Mouse (Mus musculus): ENCODE results near the gene Stard13. TPM values are rescaled to one million over a fixed set of nuclear protein-coding genes. Genes with fewer than 3 reads are reported as not detected.

The Stard13 gene
- polyA plus RNA-seq, 1 experiment, result 57.3 TPM

DNA sequence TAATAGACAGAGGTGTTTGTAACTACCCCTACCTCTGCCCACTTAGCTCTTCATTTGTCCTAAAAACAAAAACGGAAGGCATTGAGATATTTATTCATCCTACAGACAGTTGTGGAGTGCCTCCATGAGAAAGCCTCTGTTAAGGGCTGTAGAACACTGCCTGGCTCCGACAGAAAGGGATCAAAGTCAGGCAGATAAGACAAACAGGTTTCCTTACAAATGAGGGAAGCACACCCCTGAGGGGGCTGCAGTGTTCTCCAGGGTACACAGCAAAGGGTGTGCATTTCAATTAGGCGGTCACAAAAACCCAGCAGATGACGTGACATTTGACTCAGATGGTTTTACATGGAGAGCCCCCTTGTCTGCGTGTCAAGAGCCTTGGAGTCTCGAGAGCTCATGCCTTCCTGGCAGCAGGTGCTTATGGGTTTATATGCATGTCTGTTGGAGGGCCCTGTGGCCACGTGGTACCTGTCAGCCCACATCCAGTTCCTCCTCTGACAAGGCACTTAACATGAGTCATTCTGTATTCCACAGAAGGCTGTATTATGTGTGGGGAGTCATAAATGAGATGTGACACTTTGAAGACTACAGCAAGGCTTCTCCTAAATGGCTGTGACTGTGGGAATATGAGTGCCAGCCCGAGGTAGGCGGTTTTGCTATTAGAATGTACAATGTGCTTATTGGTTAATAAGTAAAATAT, 129.1 kb downstream of the Stard13 start:
- no peak overlapping the region for H3K4me3 ChIP-seq (replicated peaks; ENCODE audit: extremely low read depth, low read depth, low read length)
- peak; percentile 47 for DNase-seq
- WGBS, result 56% methylated on average over 9 of the region's 9 CpGs
- TF ChIP-seq POLR2A (IDR thresholded peaks at IDR 0.05; ENCODE audit: borderline replicate concordance, extremely low read depth, low read depth, low read length), result no peak
- TF ChIP-seq CTCF (IDR thresholded peaks at IDR 0.05; ENCODE audit: insufficient read depth, low read length), result no peak
- peaks cover 14% of the 10 kb centered on the region for H3K4me1 ChIP-seq (ENCODE audit: control insufficient read depth, insufficient read depth, low read length)

DNA sequence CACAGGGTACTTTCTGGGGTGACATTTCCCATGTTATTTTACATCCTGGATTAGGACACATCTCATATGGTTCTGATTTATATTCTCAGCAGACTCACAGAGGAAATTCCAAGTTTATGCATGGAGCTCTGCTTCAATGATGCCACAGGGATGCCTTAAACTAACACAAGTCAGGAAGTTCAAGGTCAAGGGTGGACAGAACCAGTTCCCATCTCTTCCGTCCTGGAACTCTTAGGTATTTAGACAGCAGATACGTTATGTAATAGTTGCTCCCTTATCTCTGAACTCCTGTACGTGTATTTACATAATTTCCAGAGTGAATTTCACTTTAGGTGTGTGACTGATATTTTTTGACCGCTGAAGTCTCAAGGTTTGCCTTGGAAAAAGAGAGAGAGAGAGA, 130.4 kb downstream of the Stard13 start:
- no peak for DNase-seq
- TF ChIP-seq POLR2A (IDR thresholded peaks at IDR 0.05; ENCODE audit: borderline replicate concordance, extremely low read depth, low read depth, low read length), result no peak
- no peak for TF ChIP-seq CTCF (IDR thresholded peaks at IDR 0.05; ENCODE audit: insufficient read depth, low read length)
- WGBS, result 32% methylated on average over 4 of the region's 4 CpGs
- peaks cover 12% of the 10 kb centered on the region for H3K4me1 ChIP-seq (ENCODE audit: control insufficient read depth, insufficient read depth, low read length)
- H3K4me3 ChIP-seq (replicated peaks; ENCODE audit: extremely low read depth, low read depth, low read length), result no peak overlapping the region

DNA sequence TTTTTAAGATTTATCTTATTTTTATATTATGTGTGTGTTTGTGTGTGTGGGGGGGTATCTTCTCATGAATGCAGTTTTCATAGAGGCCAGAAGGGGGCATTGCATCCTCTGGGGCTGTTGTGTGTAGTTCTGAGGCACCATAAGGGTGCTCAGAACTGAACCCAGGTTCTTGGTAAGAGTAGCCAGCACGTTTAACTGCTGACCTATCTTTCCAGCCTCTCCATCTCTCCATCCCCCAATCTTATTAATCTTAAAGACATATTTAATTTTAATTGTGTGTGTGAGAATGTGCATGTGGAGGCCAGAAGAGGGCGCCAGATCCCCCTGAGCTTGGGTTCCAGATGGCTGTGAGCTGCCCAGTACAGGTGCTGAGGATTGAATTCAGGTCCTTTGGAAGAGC, 131.4 kb downstream of the Stard13 start:
- Histone ChIP-seq H3K4me1 (ENCODE audit: control insufficient read depth, insufficient read depth, low read length) (peaks cover 7% of the 10 kb centered on the region), H3K4me3 (replicated peaks; ENCODE audit: extremely low read depth, low read depth, low read length) (no peak overlapping the region)
- TF ChIP-seq CTCF (IDR thresholded peaks at IDR 0.05; ENCODE audit: insufficient read depth, low read length), result no peak
- no peak for TF ChIP-seq POLR2A (IDR thresholded peaks at IDR 0.05; ENCODE audit: borderline replicate concordance, extremely low read depth, low read depth, low read length)
- no peak for DNase-seq
- WGBS, result 55% methylated on average over 2 of the region's 2 CpGs

DNA sequence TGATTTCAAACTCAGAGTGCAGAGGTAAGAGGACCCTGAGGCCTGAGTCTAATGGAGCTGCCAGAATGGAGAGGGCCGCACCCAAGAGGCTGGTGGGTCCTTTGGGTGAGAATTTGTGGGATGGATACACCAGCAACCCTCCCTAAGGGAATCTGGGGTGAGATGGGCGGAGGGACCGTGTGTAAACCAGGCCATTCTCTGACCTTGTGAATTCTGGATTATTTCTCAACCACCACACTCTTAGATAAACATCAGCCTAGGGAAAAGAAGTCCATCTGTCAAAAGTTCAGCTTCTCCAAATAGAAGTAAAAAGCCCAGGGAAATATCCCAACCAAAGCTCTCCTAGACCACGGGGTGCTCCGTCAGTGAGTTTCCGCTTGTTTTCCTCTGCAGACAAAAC, 137.6 kb downstream of the Stard13 start:
- no peak for DNase-seq
- TF ChIP-seq POLR2A (IDR thresholded peaks at IDR 0.05; ENCODE audit: borderline replicate concordance, extremely low read depth, low read depth, low read length) (no peak), CTCF (IDR thresholded peaks at IDR 0.05; ENCODE audit: insufficient read depth, low read length) (no peak)
- 62% methylated on average over 6 of the region's 6 CpGs for WGBS

DNA sequence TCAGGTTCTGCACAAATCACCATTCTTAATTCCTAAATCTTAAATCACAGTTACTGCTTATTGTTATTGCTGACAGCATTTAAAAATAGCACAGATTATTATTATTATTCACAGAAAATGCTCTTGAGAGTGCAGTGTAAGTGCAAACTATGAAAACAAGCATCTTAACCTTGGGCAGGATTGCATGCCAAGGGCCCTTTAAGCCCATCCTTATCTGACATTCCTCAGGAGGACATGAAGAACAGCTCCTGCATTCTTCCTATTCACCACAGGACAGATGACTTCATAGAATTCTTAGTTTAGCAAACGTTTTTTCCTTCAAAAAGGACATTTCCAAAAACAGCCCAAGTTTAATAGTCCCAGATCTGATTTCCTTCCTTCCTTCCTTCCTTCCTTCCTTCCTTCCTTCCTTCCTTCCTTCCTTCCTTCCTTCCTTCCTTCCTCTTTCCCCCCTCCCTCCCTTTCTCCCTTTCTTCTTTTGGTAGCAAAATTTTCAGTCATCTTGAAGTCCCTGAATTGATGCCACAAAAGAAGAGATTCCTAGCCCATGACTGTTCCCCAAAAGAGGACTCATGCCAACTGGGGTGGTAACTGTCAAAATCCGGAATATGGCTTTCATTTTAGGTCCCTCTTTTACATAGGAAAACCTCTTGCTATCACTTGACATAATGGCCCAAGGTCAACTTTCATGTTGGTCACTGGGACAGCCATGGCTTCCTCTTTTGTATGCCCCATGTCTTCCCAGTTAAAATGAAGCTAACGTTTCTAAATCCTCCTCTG, 140.6 kb downstream of the Stard13 start:
- Histone ChIP-seq H3K4me3 (replicated peaks; ENCODE audit: extremely low read depth, low read depth, low read length) (no peak overlapping the region), H3K4me1 (ENCODE audit: control insufficient read depth, insufficient read depth, low read length) (peaks cover 10% of the 10 kb centered on the region)
- 48% methylated on average over 3 of the region's 3 CpGs for WGBS
- no peak for DNase-seq
- no peak for TF ChIP-seq POLR2A (IDR thresholded peaks at IDR 0.05; ENCODE audit: borderline replicate concordance, extremely low read depth, low read depth, low read length)
- TF ChIP-seq CTCF (IDR thresholded peaks at IDR 0.05; ENCODE audit: insufficient read depth, low read length), result no peak

More for the DNA sequence above, 137.6 kb downstream of the Stard13 start:
- Histone ChIP-seq H3K4me1 (ENCODE audit: control insufficient read depth, insufficient read depth, low read length) (no peaks in the 10 kb centered on the region; the same call in none of the 2 replicates), H3K4me3 (replicated peaks; ENCODE audit: extremely low read depth, low read depth, low read length) (no peak overlapping the region)

DNA sequence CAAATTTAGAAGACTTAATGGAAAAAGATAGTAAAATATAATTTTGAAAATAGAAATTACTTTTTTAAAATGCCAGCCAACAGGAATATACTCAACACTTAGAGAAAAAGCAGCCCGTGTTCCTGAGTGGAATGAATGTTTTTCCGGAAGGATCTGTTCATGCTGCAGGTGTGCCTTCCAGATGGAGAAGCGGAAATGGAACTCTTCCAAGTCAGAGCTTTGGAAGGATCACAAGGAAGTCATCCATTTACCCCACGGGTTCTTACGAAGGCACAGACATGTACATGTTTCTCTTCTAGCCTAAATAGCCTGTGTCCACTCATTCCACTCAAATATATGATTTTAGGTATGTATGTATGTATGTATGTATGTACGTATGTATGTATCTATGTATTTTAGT, 142.6 kb downstream of the Stard13 start:
- H3K4me3 ChIP-seq (replicated peaks; ENCODE audit: extremely low read depth, low read depth, low read length), result no peak overlapping the region
- WGBS, result 72% methylated on average over 6 of the region's 6 CpGs
- no peak for TF ChIP-seq POLR2A (IDR thresholded peaks at IDR 0.05; ENCODE audit: borderline replicate concordance, extremely low read depth, low read depth, low read length)
- no peak for TF ChIP-seq CTCF (IDR thresholded peaks at IDR 0.05; ENCODE audit: insufficient read depth, low read length)
- DNase-seq, result peak; percentile 1
- peaks cover 28% of the 10 kb centered on the region for H3K4me1 ChIP-seq (ENCODE audit: control insufficient read depth, insufficient read depth, low read length)

DNA sequence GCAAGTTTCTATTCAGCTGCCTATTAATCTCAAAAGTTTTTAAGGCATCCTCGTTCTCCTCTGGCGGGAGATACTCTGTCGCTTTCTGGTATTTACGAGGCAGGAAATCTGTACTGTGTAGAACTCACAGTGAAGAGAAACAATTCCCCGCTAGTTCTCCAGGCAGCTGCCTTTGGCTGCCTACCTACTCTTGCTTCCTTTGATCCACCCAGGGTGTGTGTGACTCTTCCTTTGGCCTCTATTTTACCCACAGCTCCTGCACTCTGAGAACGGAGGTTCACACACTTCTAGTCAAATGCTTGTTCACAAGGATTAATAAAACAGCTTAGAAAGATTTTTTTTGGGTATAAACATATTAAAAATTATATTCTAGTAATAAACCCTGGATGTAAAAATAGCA, 144.4 kb downstream of the Stard13 start:
- peak; percentile 2 for DNase-seq
- 42% methylated on average over 6 of the region's 6 CpGs for WGBS
- Histone ChIP-seq H3K4me1 (ENCODE audit: control insufficient read depth, insufficient read depth, low read length) (peaks cover 34% of the 10 kb centered on the region), H3K4me3 (replicated peaks; ENCODE audit: extremely low read depth, low read depth, low read length) (no peak overlapping the region)
- TF ChIP-seq POLR2A (IDR thresholded peaks at IDR 0.05; ENCODE audit: borderline replicate concordance, extremely low read depth, low read depth, low read length) (no peak), CTCF (IDR thresholded peaks at IDR 0.05; ENCODE audit: insufficient read depth, low read length) (no peak)

DNA sequence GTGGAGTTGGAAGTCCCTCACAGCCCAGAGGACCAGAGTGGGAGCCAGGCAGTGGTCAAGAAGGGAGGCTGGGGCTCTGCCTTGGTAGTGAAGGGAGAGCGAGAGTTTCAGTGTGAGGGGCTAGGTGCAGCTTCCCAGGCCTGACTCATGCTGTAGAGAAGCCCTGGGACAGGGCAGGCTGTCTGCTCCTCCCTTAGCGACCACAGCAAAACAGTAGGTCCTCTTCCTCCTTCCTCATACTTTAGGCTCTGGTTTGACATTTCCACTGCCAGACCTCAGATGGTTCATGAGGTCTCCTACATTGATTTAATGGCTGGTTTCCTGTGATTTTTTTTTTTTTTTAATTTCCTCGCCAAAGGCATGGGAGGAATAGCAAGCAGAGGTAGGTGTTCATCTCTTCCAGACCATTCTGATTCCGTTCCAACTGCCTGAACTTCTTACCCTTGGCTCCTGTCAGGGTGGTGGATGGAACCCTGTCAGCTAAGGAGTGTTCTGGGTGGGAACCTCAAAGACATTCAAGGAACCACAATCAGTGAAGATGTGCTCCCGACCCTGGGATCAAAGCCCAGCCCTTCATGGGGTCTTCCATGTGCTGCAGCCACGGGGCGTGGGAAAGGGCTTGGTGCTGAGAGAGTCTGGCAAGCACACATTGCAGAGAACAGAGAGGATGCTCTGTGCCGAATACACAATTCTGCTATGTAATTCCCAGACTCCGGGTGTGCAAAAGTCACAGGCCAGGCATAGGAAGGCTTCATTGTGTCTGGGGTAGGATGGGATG, 147.0 kb downstream of the Stard13 start:
- DNase-seq, result peak; percentile 10
- 43% methylated on average over 9 of the region's 9 CpGs for WGBS
- peaks cover 34% of the 10 kb centered on the region for H3K4me1 ChIP-seq (ENCODE audit: control insufficient read depth, insufficient read depth, low read length)
- no peak overlapping the region for H3K4me3 ChIP-seq (replicated peaks; ENCODE audit: extremely low read depth, low read depth, low read length)
- no peak for TF ChIP-seq CTCF (IDR thresholded peaks at IDR 0.05; ENCODE audit: insufficient read depth, low read length)
- no peak for TF ChIP-seq POLR2A (IDR thresholded peaks at IDR 0.05; ENCODE audit: borderline replicate concordance, extremely low read depth, low read depth, low read length)

DNA sequence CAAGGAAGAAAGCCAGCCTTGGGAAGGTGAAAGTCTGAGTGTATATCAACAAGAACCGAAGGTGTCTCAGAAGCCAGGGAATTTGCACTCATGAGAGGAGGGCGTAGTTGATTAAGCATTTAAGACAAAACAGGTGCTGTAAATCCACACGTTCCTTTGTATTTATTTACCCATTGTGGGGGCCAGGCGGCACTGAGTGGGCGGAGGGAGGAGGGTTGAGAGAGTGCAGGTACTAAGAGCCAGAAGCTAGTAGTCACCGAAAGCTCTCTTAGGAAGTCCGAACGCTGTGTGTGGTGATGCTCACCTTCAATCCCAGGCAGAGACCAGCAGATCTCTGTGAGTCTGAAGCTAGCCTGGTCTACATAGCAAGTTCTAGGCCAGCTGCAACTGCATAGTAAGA, 147.9 kb downstream of the Stard13 start:
- TF ChIP-seq CTCF (IDR thresholded peaks at IDR 0.05; ENCODE audit: insufficient read depth, low read length) (no peak), POLR2A (IDR thresholded peaks at IDR 0.05; ENCODE audit: borderline replicate concordance, extremely low read depth, low read depth, low read length) (no peak)
- H3K4me1 ChIP-seq (ENCODE audit: control insufficient read depth, insufficient read depth, low read length), result peaks cover 34% of the 10 kb centered on the region
- WGBS, result 73% methylated on average over 8 of the region's 8 CpGs
- no peak overlapping the region for H3K4me3 ChIP-seq (replicated peaks; ENCODE audit: extremely low read depth, low read depth, low read length)
- peak; percentile 12 for DNase-seq
